Mouse (Mus musculus): ENCODE results near the gene Oaz3.

DNA sequence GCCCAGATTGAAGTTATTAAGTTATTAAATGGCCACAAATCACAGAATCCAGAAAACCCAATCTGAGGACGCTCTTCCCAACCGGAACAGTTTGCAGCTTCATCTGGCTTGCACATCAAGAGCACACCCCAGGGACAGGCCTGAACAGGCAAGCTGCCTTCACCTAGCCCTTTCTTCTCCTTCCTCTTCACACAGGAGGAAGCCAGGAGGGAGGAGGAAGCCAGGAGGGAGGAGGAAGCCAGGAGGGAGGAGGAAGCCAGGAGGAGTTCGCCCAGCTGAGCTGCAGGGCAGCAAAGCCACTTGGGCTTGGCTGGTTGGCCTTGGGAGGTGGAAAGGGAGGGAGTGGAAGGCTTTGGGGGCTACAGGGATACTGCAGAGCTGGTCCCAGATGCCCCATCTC, 25.2 kb upstream of the Oaz3 start:
- no peak for TF ChIP-seq CTCF (IDR thresholded peaks at IDR 0.05; ENCODE audit: low read depth)
- TF ChIP-seq EP300 (IDR thresholded peaks at IDR 0.05; ENCODE audit: low read depth): no peak
